Mouse (Mus musculus): Measurements from ENCODE around the gene 2010315B03Rik. TPM values are rescaled to one million over a fixed set of nuclear protein-coding genes. Genes with fewer than 3 reads are reported as not detected.

Gene 2010315B03Rik
- polyA plus RNA-seq, 1 experiment = 2.1 TPM

GRCm38 (mm10) chr9:124279300-124279699 is 33.2 kb downstream of the 2010315B03Rik start:
- H3K4me1 ChIP-seq (ENCODE audit: control insufficient read depth, insufficient read depth, insufficient read length) = peaks cover 5% of the 10 kb centered on the region
- TF ChIP-seq CTCF (IDR thresholded peaks at IDR 0.05; ENCODE audit: extremely low read depth, insufficient read depth, insufficient read length, insufficient replicate concordance) = no peak
- no peak for TF ChIP-seq POLR2A (IDR thresholded peaks at IDR 0.05; ENCODE audit: low read depth, low read length)
- WGBS = 40% methylated on average over 2 of the region's 2 CpGs
- no peaks in the 10 kb centered on the region for H3K36me3 ChIP-seq (ENCODE audit: control insufficient read depth, insufficient read depth, low read length)
- H3K27ac ChIP-seq (ENCODE audit: insufficient read depth, low read length) = no peak overlapping the region
- H3K4me3 ChIP-seq (ENCODE audit: extremely low read depth, insufficient read depth, insufficient read length) = no peak overlapping the region
- DNase-seq (ENCODE audit: low read depth in 1 of 2, low spot score in 2 of 2) = no peak
- H3K27me3 ChIP-seq (ENCODE audit: control insufficient read depth, insufficient read depth, low read length) = no peaks in the 10 kb centered on the region

DNA sequence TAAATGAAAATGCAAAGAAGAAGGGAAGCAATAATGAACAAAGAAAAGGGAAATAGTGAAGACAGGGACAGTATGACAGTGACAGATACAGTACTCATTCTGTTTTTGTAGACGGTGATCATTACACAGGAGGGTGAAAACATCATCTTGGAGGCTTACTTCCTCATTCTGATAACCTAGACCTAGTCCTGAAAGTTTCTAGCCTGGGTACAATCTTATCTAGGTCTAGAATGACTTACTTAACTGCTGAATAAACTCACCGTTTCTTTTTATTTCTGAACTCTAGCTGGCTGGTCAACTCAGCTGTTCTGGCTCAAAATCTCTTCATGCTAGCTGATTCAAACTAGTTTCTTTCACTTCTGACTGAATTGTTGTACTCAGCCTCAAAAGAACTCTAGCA is 37.4 kb downstream of the 2010315B03Rik start:
- no peak overlapping the region for H3K27ac ChIP-seq (ENCODE audit: insufficient read depth, low read length)
- no peak overlapping the region for H3K4me3 ChIP-seq (ENCODE audit: extremely low read depth, insufficient read depth, insufficient read length)
- WGBS = 75% methylated on average over 2 of the region's 2 CpGs
- H3K27me3 ChIP-seq (ENCODE audit: control insufficient read depth, insufficient read depth, low read length) = no peaks in the 10 kb centered on the region
- no peak for TF ChIP-seq POLR2A (IDR thresholded peaks at IDR 0.05; ENCODE audit: low read depth, low read length)
- no peak for TF ChIP-seq CTCF (IDR thresholded peaks at IDR 0.05; ENCODE audit: extremely low read depth, insufficient read depth, insufficient read length, insufficient replicate concordance)
- DNase-seq (ENCODE audit: low read depth in 1 of 2, low spot score in 2 of 2) = no peak
- H3K36me3 ChIP-seq (ENCODE audit: control insufficient read depth, insufficient read depth, low read length) = peaks cover 7% of the 10 kb centered on the region
- no peaks in the 10 kb centered on the region; the same call in 1 of the 2 replicates for H3K4me1 ChIP-seq (ENCODE audit: control insufficient read depth, insufficient read depth, insufficient read length)

DNA sequence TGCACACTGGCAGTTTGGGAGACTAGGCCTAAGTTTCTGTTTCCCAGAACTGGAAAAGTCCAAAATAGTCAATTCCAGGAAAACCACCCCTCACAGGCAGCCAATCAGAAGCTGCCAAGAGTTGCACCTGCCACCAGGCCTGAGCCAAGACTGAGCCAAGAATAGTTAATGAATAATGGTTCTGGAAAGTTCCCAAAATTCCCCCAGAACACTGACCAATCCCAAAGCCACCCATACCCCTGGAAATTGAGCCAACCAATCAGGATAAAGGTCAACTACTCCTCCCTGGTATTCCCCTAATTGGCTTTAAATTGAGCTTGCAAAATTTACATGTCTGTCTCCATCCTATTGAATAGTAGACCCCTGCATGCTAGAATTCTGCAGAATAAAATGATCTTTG is 39.3 kb downstream of the 2010315B03Rik start:
- H3K27me3 ChIP-seq (ENCODE audit: control insufficient read depth, insufficient read depth, low read length) = no peaks in the 10 kb centered on the region
- H3K4me3 ChIP-seq (ENCODE audit: extremely low read depth, insufficient read depth, insufficient read length) = no peak overlapping the region
- H3K27ac ChIP-seq (ENCODE audit: insufficient read depth, low read length) = no peak overlapping the region
- TF ChIP-seq CTCF (IDR thresholded peaks at IDR 0.05; ENCODE audit: extremely low read depth, insufficient read depth, insufficient read length, insufficient replicate concordance) (no peak), POLR2A (IDR thresholded peaks at IDR 0.05; ENCODE audit: low read depth, low read length) (no peak)
- H3K4me1 ChIP-seq (ENCODE audit: control insufficient read depth, insufficient read depth, insufficient read length) = no peaks in the 10 kb centered on the region; the same call in 1 of the 2 replicates
- no peak for DNase-seq (ENCODE audit: low read depth in 1 of 2, low spot score in 2 of 2)
- H3K36me3 ChIP-seq (ENCODE audit: control insufficient read depth, insufficient read depth, low read length) = peaks cover 21% of the 10 kb centered on the region

- 79% methylated on average over 2 of the region's 2 CpGs for WGBS
- no peak overlapping the region for H3K4me3 ChIP-seq (ENCODE audit: extremely low read depth, insufficient read depth, insufficient read length)
- H3K4me1 ChIP-seq (ENCODE audit: control insufficient read depth, insufficient read depth, insufficient read length) = no peaks in the 10 kb centered on the region
- H3K36me3 ChIP-seq (ENCODE audit: control insufficient read depth, insufficient read depth, low read length) = peaks cover 21% of the 10 kb centered on the region
- no peak for TF ChIP-seq POLR2A (IDR thresholded peaks at IDR 0.05; ENCODE audit: low read depth, low read length)
- no peak for TF ChIP-seq CTCF (IDR thresholded peaks at IDR 0.05; ENCODE audit: extremely low read depth, insufficient read depth, insufficient read length, insufficient replicate concordance)
- H3K27ac ChIP-seq (ENCODE audit: insufficient read depth, low read length) = no peak overlapping the region
- H3K27me3 ChIP-seq (ENCODE audit: control insufficient read depth, insufficient read depth, low read length) = no peaks in the 10 kb centered on the region
- DNase-seq (ENCODE audit: low read depth in 1 of 2, low spot score in 2 of 2) = no peak
Observed at GRCm38 (mm10) chr9:124267929-124268328, 44.6 kb downstream of the 2010315B03Rik start.

DNA sequence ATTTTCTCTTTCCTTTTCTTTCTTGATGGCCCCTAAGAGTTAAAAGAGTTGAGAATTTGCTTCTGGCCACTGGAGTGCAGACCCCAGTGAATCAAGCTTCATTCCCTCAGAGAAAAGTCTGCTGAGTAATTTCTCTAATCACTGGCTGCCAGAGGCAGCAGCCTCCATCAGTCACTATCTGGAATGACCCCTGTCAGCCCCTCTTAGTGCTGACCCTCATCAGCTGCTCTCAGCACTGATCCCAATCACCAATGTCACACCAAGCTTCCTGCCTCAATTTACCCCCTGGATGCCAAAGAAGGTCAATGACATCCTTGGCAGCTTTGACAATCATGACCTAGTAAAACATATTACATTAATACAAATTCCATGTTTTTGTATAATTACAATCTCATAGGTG is 45.0 kb downstream of the 2010315B03Rik start:
- DNase-seq (ENCODE audit: low read depth in 1 of 2, low spot score in 2 of 2) = no peak
- H3K4me3 ChIP-seq (ENCODE audit: extremely low read depth, insufficient read depth, insufficient read length) = no peak overlapping the region
- TF ChIP-seq CTCF (IDR thresholded peaks at IDR 0.05; ENCODE audit: extremely low read depth, insufficient read depth, insufficient read length, insufficient replicate concordance) (no peak), POLR2A (IDR thresholded peaks at IDR 0.05; ENCODE audit: low read depth, low read length) (no peak)
- H3K36me3 ChIP-seq (ENCODE audit: control insufficient read depth, insufficient read depth, low read length) = peaks cover 21% of the 10 kb centered on the region
- H3K27ac ChIP-seq (ENCODE audit: insufficient read depth, low read length) = no peak overlapping the region
- no peaks in the 10 kb centered on the region for H3K4me1 ChIP-seq (ENCODE audit: control insufficient read depth, insufficient read depth, insufficient read length)
- no peaks in the 10 kb centered on the region for H3K27me3 ChIP-seq (ENCODE audit: control insufficient read depth, insufficient read depth, low read length)

DNA sequence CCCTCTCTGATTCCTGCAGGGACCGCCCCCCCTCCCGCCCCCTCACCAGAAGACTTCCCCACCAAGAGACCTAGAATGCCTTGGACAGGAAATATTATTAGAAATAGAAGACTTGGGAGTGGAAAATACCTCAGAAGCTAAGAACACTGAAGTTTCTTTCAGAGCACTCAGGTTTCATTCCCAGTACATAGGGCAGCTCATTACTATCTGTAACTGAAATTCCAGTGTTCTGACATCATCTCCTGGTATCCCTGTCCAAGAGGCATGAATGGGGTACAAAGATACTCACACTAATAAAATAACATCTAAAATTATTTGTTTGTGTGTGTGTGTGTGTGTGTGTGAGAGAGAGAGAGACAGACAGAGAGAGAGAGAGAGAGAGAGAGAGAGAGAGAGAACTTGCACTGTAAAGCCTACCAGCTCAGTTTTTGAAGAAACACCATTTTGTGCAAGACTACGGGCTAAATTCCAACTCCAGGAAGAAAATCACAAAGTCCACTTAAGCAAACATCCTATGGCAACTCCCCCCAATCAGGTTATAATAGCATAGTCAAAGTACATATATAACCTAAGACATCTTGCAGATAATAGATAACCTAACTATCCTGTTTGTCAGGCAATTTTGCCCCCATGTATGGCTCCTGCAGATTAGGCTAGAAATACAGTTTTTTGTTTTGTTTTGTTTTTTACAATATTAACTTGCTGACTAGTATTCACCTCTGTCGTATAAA is 49.3 kb downstream of the 2010315B03Rik start:
- Histone ChIP-seq H3K27me3 (ENCODE audit: control insufficient read depth, insufficient read depth, low read length) (no peaks in the 10 kb centered on the region), H3K36me3 (ENCODE audit: control insufficient read depth, insufficient read depth, low read length) (no peaks in the 10 kb centered on the region), H3K4me1 (ENCODE audit: control insufficient read depth, insufficient read depth, insufficient read length) (no peaks in the 10 kb centered on the region), H3K27ac (ENCODE audit: insufficient read depth, low read length) (no peak overlapping the region), H3K4me3 (ENCODE audit: extremely low read depth, insufficient read depth, insufficient read length) (no peak overlapping the region)
- 61% methylated on average over 4 of the region's 4 CpGs for WGBS
- no peak for DNase-seq (ENCODE audit: low read depth in 1 of 2, low spot score in 2 of 2)
- TF ChIP-seq CTCF (IDR thresholded peaks at IDR 0.05; ENCODE audit: extremely low read depth, insufficient read depth, insufficient read length, insufficient replicate concordance) (no peak), POLR2A (IDR thresholded peaks at IDR 0.05; ENCODE audit: low read depth, low read length) (no peak)

DNA sequence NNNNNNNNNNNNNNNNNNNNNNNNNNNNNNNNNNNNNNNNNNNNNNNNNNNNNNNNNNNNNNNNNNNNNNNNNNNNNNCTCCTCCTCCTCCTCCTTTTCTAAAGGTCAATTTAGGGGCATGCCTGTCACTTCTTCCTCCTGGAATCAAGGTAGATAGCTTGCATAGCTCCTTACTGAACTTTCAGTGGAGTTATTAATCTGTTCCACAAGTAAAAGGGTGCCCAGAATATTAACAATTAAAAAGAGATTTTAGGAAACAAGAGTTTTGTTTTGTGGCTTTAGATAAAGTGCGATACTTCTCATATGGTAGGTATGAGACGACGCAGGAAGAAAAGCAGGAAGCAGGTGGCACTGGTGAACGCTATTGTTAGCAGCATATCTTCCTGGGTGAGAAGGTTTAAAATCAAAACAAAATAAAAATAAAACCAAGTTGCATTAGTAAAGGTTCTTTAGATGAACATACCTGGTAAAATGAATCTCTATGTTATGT is 54.4 kb downstream of the 2010315B03Rik start:
- Histone ChIP-seq H3K27me3 (ENCODE audit: control insufficient read depth, insufficient read depth, low read length) (no peaks in the 10 kb centered on the region), H3K27ac (ENCODE audit: insufficient read depth, low read length) (no peak overlapping the region), H3K36me3 (ENCODE audit: control insufficient read depth, insufficient read depth, low read length) (no peaks in the 10 kb centered on the region), H3K4me1 (ENCODE audit: control insufficient read depth, insufficient read depth, insufficient read length) (no peaks in the 10 kb centered on the region), H3K4me3 (ENCODE audit: extremely low read depth, insufficient read depth, insufficient read length) (no peak overlapping the region)
- 4% methylated on average over 4 of the region's 4 CpGs for WGBS
- DNase-seq (ENCODE audit: low read depth in 1 of 2, low spot score in 2 of 2) = no peak
- TF ChIP-seq CTCF (IDR thresholded peaks at IDR 0.05; ENCODE audit: extremely low read depth, insufficient read depth, insufficient read length, insufficient replicate concordance) = no peak
- no peak for TF ChIP-seq POLR2A (IDR thresholded peaks at IDR 0.05; ENCODE audit: low read depth, low read length)

All from spleen, adult 2 months (tissue).